Mouse (Mus musculus) myocyte (in vitro differentiated cells): Measurements from ENCODE around the gene Rgs3. TPM values are rescaled to one million over a fixed set of nuclear protein-coding genes. Genes with fewer than 3 reads are reported as not detected.

Experiments
- H3K27me3 ChIP-seq: one replicate; pipeline ENCODE4 v1.6.1; 2011; ENCODE audit not compliant: control insufficient read depth, insufficient read depth, insufficient read length
- H3K36me3 ChIP-seq: one replicate; pipeline ENCODE4 v1.6.1; 2011; ENCODE audit not compliant: control insufficient read depth, insufficient read depth
- H3K4me2 ChIP-seq: one replicate; pipeline ENCODE4 v1.6.1; 2011; ENCODE audit warnings: low read depth, control low read depth
- H3K4me3 ChIP-seq: one replicate; pipeline ENCODE4 v1.5.1; 2011; ENCODE audit warnings: mild to moderate bottlenecking, control low read depth, moderate library complexity
- H3K79me2 ChIP-seq: one replicate; pipeline ENCODE4 v1.6.1; 2011; ENCODE audit not compliant: control insufficient read depth, insufficient read depth
- H3ac ChIP-seq: one replicate; pipeline ENCODE4 v1.6.1; 2011; ENCODE audit not compliant: control insufficient read depth, insufficient read length
- CEBPB ChIP-seq: IDR thresholded peaks from 2 replicates; pipeline ENCODE4 v1.6.1; 2011; ENCODE audit warnings: mild to moderate bottlenecking, moderate library complexity; ENCODE audit not compliant: poor library complexity, insufficient read depth, severe bottlenecking
- E2F4 ChIP-seq: IDR thresholded peaks from one replicate; pipeline ENCODE4 v1.6.1; 2011; ENCODE audit warnings: mild to moderate bottlenecking, control low read depth, moderate library complexity; ENCODE audit not compliant: insufficient read depth
- MAX ChIP-seq: IDR thresholded peaks from one replicate; pipeline ENCODE4 v1.6.1; 2011; ENCODE audit warnings: low read depth, mild to moderate bottlenecking, control low read depth
- MYOD1 ChIP-seq, 3 experiments: IDR thresholded peaks; one replicate each; pipeline ENCODE4 v1.6.1; 2011; ENCODE audit warnings: control low read depth in 2 of 3, low read depth in 2 of 3, mild to moderate bottlenecking in 2 of 3, moderate library complexity in 1 of 3; ENCODE audit not compliant: insufficient read length in 2 of 3, control insufficient read depth in 1 of 3
- MYOG ChIP-seq, 3 experiments: IDR thresholded peaks; one replicate each; pipeline ENCODE4 v1.6.1; 2011; ENCODE audit warnings: control low read depth in 2 of 3, low read depth in 2 of 3, mild to moderate bottlenecking in 2 of 3; ENCODE audit not compliant: insufficient read length in 2 of 3, control insufficient read depth in 1 of 3, insufficient read depth in 1 of 3
- POLR2A ChIP-seq: IDR thresholded peaks from one replicate; pipeline ENCODE4 v1.6.1; 2011; ENCODE audit warnings: low read depth, mild to moderate bottlenecking, control low read depth, moderate library complexity; ENCODE audit not compliant: insufficient read length
- POLR2AphosphoS2 ChIP-seq: IDR thresholded peaks from one replicate; pipeline ENCODE4 v1.6.1; 2011; ENCODE audit warnings: low read depth, control low read depth; ENCODE audit not compliant: insufficient read length
- REST ChIP-seq: IDR thresholded peaks from one replicate; pipeline ENCODE4 v1.6.1; 2011; ENCODE audit warnings: mild to moderate bottlenecking, control low read depth, moderate library complexity; ENCODE audit not compliant: insufficient read depth, insufficient read length
- SRF ChIP-seq: IDR thresholded peaks from one replicate; pipeline ENCODE4 v1.6.1; 2011; ENCODE audit warnings: low read depth; ENCODE audit not compliant: control insufficient read depth, insufficient read length
- TCF12 ChIP-seq: IDR thresholded peaks from one replicate; pipeline ENCODE4 v1.6.1; 2011; ENCODE audit warnings: mild to moderate bottlenecking, control low read depth; ENCODE audit not compliant: poor library complexity, insufficient read depth, severe bottlenecking
- TCF3 ChIP-seq: IDR thresholded peaks from one replicate; pipeline ENCODE4 v1.6.1; 2011; ENCODE audit warnings: low read depth, control low read depth; ENCODE audit not compliant: insufficient read length
- USF1 ChIP-seq: IDR thresholded peaks from one replicate; pipeline ENCODE4 v1.6.1; 2011; ENCODE audit warnings: low read depth, mild to moderate bottlenecking, control low read depth, moderate library complexity
- polyA plus RNA-seq: library from polyadenylated mRNA; unstranded; fragments of >200 nt; fragmentation: generic; extraction: Trizol; gene quantifications from one replicate; pipeline ENCODE4 v1.2.1, GENCODE M21; 2012; ENCODE audit warnings: missing spikeins

Rgs3 gene
- polyA plus RNA-seq, 1 experiment, result 40.4 TPM

DNA sequence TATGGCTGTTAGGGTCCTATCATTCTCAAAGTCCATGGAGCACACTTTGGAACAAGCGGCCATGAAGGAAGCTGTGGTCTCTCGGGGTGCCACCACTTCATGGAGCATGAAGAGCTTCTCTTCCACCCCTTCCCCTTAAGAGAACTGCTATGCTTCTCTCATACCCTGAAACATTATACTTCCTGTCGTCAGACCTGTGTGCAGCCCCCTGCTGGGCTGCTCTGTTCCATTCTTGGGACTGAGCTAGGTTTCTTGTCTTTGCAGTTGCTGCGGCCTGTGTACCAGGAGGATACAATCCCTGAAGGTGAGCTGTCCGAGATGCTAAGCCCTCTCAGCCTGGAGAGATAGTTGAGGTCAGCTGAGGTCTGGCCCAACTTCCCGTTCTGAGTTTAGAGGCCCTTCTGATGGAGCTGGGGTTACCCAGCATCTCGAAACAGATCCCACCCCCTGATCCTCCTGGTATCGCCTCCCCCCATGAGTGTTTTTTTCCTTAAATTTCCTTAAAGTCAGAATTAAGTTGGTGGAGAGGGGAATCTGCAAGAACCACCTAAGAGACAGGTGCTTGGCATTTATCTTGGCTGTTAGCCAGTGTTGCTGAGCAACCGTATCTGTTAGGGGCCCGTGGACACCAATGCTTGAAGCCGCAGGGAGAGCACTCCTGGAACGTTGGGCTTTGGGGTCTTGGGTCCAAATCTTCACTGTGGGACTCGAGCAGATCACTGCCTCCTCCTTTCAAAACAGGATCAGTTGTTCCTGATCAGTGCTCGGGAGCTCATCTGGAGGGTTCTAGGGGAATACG, 66.8 kb downstream of the Rgs3 start:
- no peaks in the 10 kb centered on the region for H3K36me3 ChIP-seq
- H3ac ChIP-seq, result no peak overlapping the region
- no peaks in the 10 kb centered on the region for H3K79me2 ChIP-seq
- no peak overlapping the region for H3K4me3 ChIP-seq
- H3K27me3 ChIP-seq, result no peaks in the 10 kb centered on the region
- TF ChIP-seq MYOG (IDR thresholded peaks at IDR 0.05; ENCODE audit: control insufficient read depth in 1 of 3, insufficient read depth in 1 of 3, insufficient read length in 2 of 3, low read depth in 2 of 3), result no peak
- no peak for TF ChIP-seq E2F4
- no peak for TF ChIP-seq REST
- TF ChIP-seq TCF3, result no peak
- H3K4me2 ChIP-seq, result no peak overlapping the region

DNA sequence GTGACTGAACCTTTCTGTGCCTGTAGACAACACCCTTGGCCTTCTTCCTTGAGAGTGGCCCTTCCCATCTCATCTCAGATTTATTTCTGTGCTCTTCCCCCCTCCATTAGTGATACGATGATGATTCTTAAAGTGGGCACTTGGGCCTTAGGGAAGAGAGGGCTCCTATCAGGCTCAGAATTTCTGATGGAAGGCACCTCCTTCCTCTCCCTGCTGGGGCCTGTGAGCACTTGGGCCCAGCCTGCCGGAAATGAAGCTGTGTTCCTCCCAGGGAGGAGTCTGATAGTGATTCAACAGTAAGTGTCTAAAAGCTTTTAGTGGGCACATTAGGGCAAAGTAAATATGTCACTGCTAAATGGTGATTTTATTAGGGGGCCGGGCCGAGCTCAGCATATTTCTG, 67.7 kb downstream of the Rgs3 start:
- Histone ChIP-seq H3K36me3 (no peaks in the 10 kb centered on the region), H3ac (no peak overlapping the region), H3K4me2 (no peak overlapping the region), H3K79me2 (no peaks in the 10 kb centered on the region), H3K27me3 (no peaks in the 10 kb centered on the region), H3K4me3 (no peak overlapping the region)
- TF ChIP-seq CEBPB, result no peak
- no peak for TF ChIP-seq POLR2A
- no peak for TF ChIP-seq MYOD1 (IDR thresholded peaks at IDR 0.05; ENCODE audit: control insufficient read depth in 1 of 3, insufficient read length in 2 of 3, low read depth in 2 of 3)
- TF ChIP-seq POLR2AphosphoS2, result no peak
- TF ChIP-seq USF1, result no peak
- TF ChIP-seq REST, result no peak
- TF ChIP-seq E2F4, result no peak
- TF ChIP-seq MYOG (IDR thresholded peaks at IDR 0.05; ENCODE audit: control insufficient read depth in 1 of 3, insufficient read depth in 1 of 3, insufficient read length in 2 of 3, low read depth in 2 of 3), result no peak

DNA sequence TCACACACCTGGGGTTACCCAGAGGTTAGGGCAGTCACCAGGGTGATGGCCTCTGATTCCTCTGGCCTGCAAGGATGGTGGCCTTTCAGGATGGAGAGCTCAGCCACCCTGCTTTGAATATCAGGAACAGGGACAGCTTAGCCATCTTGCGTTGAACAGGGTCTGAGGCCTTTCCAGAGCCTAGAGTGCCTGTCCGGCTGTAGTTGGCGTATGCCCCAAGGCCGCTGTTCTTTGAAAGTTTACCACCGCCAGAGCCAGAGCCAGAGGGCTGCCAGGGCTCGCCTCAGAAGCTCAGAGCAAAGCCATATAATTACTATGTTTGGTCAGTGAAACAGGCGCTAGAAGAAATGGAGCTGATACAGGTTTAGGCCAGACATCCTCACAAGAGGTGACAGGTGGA, 68.9 kb downstream of the Rgs3 start:
- Histone ChIP-seq H3K4me2 (no peak overlapping the region), H3ac (no peak overlapping the region), H3K27me3 (no peaks in the 10 kb centered on the region), H3K36me3 (no peaks in the 10 kb centered on the region), H3K4me3 (no peak overlapping the region), H3K79me2 (no peaks in the 10 kb centered on the region)
- TF ChIP-seq MAX (no peak), E2F4 (no peak), CEBPB (no peak), MYOG (IDR thresholded peaks at IDR 0.05; ENCODE audit: control insufficient read depth in 1 of 3, insufficient read depth in 1 of 3, insufficient read length in 2 of 3, low read depth in 2 of 3) (no peak), TCF3 (no peak), TCF12 (no peak), SRF (no peak), REST (no peak), POLR2AphosphoS2 (no peak), MYOD1 (IDR thresholded peaks at IDR 0.05; ENCODE audit: control insufficient read depth in 1 of 3, insufficient read length in 2 of 3, low read depth in 2 of 3) (no peak), POLR2A (no peak), USF1 (no peak)

DNA sequence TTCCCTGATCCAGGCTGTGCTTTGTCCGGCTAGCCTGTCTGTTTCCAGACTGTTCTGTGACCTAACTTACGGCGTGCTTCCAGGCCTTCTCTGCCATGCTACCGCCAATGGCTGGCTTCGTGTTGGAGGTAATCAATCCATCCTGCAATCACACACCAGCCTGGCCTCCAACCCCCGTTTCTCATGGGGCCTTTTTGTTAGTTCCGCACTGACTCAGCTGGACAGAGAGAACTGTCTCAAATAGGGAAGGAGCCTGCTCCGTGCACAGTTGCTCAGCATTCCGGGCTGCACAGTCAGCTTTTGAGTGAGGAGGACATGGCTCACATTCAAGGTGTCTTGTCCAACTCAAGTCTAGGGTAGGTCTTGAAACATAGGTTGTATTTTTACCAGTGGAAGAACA, 69.8 kb downstream of the Rgs3 start:
- Histone ChIP-seq H3K27me3 (no peaks in the 10 kb centered on the region), H3K4me3 (no peak overlapping the region), H3K4me2 (no peak overlapping the region), H3K36me3 (no peaks in the 10 kb centered on the region), H3ac (no peak overlapping the region), H3K79me2 (no peaks in the 10 kb centered on the region)
- no peak for TF ChIP-seq POLR2A
- TF ChIP-seq TCF12, result no peak
- no peak for TF ChIP-seq E2F4
- TF ChIP-seq REST, result no peak
- TF ChIP-seq TCF3, result no peak
- TF ChIP-seq POLR2AphosphoS2, result no peak
- TF ChIP-seq MYOG (IDR thresholded peaks at IDR 0.05; ENCODE audit: control insufficient read depth in 1 of 3, insufficient read depth in 1 of 3, insufficient read length in 2 of 3, low read depth in 2 of 3), result no peak
- no peak for TF ChIP-seq MYOD1 (IDR thresholded peaks at IDR 0.05; ENCODE audit: control insufficient read depth in 1 of 3, insufficient read length in 2 of 3, low read depth in 2 of 3)
- TF ChIP-seq SRF, result no peak
- TF ChIP-seq MAX, result no peak
- no peak for TF ChIP-seq USF1
- TF ChIP-seq CEBPB, result no peak

DNA sequence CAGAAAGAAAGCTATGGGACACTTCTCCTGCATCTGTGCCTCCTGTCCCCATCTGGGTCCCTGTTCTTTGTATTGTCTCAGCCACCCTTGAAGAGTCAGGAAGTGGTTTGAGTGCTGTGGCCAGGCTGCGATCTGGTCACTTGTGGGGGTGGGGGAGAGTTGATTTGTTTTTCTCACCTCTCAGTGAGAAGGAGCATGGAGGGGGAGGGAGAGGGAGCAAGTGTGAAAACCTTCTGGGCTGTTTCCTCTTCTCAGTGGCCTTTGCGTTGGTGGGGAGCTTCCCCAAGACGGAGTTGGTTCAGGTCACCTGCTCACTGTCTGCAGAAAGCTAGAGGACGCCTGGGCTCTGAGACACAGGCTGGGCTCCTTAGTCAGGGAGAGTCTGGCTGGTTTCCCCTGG, 70.3 kb downstream of the Rgs3 start:
- H3K36me3 ChIP-seq, result no peaks in the 10 kb centered on the region
- no peak overlapping the region for H3ac ChIP-seq
- no peak overlapping the region for H3K4me2 ChIP-seq
- TF ChIP-seq POLR2AphosphoS2 (no peak), MYOD1 (IDR thresholded peaks at IDR 0.05; ENCODE audit: control insufficient read depth in 1 of 3, insufficient read length in 2 of 3, low read depth in 2 of 3) (no peak), CEBPB (no peak), POLR2A (no peak), E2F4 (no peak), REST (no peak), MYOG (IDR thresholded peaks at IDR 0.05; ENCODE audit: control insufficient read depth in 1 of 3, insufficient read depth in 1 of 3, insufficient read length in 2 of 3, low read depth in 2 of 3) (no peak), USF1 (no peak)
- no peaks in the 10 kb centered on the region for H3K27me3 ChIP-seq
- H3K4me3 ChIP-seq, result no peak overlapping the region
- H3K79me2 ChIP-seq, result no peaks in the 10 kb centered on the region
